Mouse (Mus musculus) layer of hippocampus, adult 9-11 months (tissue): ENCODE results near the gene Ift81.
A peak's percentile ranks its signal among the peaks of the same experiment; 100 is the strongest.

Source experiments
- DNase-seq: peaks from one replicate; pipeline ENCODE4 v3.0.0; 2022

Ift81 gene

GRCm38 (mm10) chr5:122541871-122542270 is 72.4 kb downstream of the Ift81 start:
- DNase-seq = no peak

GRCm38 (mm10) chr5:122538077-122538476 is 76.2 kb downstream of the Ift81 start:
- no peak for DNase-seq

DNA sequence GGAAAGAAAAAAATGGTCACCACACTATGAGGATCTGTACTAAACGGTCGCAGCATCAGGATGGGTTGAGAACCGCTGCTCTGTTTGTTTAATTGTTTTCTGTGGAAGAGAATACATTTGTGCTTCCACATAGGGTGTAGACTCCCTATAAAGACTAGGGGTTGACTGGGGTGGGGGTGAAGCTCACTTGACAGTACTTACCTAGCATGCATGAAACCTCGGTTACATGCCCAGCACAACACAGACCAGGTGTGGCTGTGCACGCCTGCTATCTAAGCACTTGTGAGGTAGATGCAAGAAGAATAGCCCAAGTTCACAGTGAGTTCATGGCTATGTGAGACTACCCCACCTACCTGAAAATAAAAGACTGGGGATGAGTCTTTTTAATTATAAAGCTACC is 76.7 kb downstream of the Ift81 start:
- DNase-seq = no peak

DNA sequence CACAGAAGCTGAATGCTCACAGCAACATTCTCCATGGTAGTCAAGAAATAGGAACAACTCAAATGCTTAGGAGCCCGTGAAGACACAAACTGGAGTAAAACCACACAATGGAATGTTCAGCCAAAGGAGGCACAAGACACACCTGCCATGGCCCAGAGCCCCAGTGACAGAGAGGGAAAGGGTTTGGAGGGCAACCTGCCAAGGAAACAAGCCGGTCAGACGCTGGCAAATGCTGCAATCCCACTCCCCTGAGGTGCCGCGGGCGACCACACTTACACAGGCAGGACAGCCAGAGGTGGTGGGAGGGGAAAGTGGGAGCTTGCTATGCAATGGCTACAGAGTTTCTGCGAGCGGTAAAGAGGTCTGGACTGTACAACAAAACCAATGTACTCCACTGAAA is 80.4 kb downstream of the Ift81 start:
- no peak for DNase-seq

GRCm38 (mm10) chr5:122529913-122530604 is 84.3 kb downstream of the Ift81 start:
- no peak for DNase-seq

- peak; percentile 55 for DNase-seq
Measured at GRCm38 (mm10) chr5:122529316-122529715, 85.0 kb downstream of the Ift81 start.

DNA sequence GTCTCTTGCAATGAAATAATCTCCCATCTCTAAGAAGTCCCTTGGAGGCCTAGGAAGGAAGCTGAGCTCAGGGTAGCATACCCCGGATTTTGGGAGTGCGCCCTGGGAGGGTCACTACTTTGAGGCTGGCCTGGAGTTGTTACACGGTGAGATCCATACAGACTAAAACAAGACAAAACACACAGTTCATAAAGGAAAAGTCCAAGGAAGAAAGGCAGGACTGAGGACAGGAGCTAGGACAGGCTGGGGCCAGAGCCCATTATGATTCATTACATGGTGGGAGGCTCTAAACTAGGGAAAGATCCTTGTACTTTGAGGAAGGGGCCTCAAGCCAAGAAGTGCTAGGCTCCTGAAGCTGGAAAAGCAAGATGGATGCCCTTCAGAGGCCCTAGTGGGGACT is 85.7 kb downstream of the Ift81 start:
- DNase-seq = no peak

GRCm38 (mm10) chr5:122527761-122528160 is 86.6 kb downstream of the Ift81 start:
- no peak for DNase-seq

- no peak for DNase-seq
Measured at GRCm38 (mm10) chr5:122526878-122527730, 87.2 kb downstream of the Ift81 start.

DNA sequence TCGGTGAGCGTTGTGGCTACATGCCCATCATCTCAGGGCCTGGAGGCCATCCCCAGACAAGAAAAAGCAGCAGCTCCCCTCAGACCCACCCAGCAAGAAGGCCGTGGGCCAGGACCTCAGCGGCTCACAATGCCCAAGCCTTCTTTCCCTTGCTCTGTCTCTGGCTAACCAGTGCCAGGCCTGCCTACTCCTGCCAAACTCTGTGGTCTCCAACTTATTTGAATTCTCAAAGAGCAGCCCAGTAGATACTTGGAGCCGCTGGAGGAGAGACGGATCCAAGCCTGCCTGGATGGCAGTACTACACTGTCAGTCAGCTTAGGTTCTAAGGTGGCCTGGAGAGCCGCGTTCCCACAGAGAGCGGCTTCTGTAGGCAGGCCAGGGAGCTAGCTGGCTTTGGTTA is 87.9 kb downstream of the Ift81 start:
- DNase-seq = peak; percentile 51

- DNase-seq = no peak
Measured at GRCm38 (mm10) chr5:122525238-122525931, 88.9 kb downstream of the Ift81 start.

DNA sequence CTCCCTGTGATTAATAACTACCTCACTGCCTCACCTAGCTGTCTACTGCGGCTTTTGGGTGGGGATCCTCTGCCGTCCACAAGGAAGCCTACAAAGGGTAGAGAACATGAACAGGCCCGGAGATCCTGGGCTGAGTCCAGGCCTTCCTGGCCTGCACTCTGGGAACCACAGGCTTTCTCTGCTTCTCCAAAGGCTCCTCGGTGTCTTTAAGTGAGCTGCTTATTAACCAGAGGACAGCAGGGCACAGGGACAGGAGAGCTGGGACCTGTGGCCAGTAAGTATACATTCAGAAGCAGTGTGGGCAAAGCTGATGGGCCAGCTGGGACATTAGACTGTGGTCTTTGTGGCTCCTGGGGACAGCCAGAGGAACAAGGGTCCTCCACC is 89.5 kb downstream of the Ift81 start:
- DNase-seq = no peak

DNA sequence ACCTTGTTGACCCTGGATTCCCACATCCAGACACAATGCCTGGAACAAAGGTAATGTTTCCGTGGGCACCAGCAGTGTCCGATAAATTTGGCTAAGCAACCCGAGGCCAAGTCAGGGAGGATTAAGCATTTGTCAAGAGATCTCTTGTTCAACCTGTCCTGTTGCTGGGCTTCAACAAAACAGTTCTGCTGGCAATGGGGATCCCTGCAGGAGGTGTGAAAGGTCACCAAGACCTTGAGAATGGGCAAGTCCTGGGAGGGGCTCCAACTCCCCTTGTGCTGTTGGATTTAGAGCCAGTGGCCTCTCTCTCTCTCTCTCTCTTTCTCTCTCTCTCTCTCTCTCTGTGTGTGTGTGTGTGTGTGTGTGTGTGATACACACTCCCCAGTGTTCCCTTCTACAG is 90.1 kb downstream of the Ift81 start:
- no peak for DNase-seq

DNA sequence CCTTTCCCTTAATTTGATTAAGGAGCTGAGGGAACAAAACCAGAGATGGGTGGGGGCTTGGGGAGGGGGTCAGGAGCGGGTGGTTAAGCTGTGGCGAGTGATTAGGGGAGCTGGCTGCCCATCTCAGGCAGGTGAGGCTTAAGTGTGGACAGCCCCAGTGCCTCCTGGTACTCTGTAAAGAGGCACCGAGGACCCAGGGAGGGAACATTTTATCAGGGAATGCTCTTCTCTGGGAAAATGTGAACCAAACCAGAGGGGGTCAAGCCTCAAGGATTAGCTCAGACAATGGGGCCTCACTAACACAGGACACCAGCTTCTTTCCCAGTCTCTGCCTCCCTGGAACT is 93.2 kb downstream of the Ift81 start:
- no peak for DNase-seq

- DNase-seq = no peak
Measured at GRCm38 (mm10) chr5:122520254-122521129, 93.8 kb downstream of the Ift81 start.

DNA sequence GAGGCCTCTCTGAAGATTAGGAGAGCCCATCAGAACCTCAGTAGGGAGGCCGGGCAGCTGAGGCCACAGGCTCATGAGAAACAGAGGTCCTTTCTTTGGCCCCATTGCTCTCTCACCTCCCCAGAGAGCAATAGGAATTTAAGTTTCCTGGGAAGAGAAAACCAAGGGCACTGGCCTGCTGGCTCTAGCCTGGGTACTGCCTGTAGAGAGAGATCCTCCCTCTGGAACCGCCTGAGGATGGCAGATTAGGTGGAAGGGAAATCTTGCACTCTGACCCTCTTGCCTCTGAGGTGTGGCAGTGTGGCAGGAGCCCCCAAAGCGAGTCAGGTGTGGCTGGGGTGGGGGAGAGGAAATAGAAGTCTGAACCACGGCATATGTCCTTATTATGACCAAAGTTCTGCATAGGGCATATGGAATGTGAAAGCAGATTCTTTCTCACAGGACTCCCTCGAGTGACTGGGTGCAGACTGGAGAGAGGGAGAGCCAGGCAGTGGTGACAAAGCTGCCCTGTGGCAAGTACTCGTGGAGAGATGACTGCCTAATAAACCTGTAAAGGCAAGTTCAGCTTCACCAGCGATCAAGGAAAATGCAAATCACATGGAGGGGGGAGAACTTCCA is 95.2 kb downstream of the Ift81 start:
- DNase-seq = no peak

DNA sequence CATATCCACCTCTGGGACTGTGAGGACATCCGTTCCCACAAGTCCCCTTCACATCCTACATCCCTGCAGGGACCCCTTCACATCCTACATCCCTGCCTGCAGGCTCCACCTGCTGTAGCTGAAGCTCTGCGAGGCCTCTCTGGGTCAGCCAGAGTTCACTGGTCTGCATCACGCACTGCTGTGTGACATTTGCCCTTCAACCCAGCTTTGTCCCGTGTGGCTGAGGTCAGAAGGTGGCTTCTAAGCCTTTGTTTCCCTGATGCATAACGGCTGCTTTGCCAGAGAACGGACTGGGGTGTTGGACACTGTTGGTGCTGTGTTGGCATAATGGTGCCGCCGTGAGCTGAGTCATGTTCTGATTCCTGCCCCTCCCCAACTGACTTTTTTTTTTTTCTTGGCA is 96.1 kb downstream of the Ift81 start:
- no peak for DNase-seq

GRCm38 (mm10) chr5:122516901-122517300 is 97.4 kb downstream of the Ift81 start:
- DNase-seq = no peak

DNA sequence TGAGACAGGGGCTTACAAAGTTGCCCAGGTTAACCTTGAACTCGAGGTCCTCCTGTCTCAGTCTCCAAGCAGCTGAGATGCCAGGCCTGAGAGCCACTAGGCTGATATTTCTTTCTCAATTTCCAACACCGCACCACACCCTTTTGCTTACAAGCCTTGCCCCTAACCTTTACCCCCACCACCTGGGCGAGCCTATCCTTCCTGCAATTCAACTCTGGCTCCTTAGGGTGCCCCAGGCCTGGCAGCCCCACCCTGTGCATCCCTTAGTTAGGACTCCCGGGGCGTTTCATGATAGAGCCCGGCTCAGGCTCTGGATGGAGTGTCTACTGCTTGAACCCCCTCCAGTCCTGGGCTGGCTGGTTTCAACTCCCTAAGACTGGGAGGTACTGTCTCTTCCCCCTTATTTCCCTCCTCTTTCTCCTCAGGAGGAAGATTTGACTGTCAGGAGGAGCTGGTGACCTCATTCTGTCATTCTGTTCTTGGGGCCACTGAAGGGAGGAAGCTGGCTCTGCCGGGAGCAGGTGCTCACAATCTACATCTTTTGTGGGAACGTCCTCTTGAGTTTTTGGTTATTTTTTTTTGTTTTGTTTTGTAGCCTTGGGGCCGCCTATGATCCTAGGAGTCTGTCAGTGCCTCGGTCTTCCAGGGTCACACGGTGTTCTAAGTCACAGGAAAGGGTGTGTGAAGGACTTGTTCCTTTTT is 98.1 kb downstream of the Ift81 start:
- DNase-seq = no peak

GRCm38 (mm10) chr5:122514127-122514521 is 100.2 kb downstream of the Ift81 start:
- no peak for DNase-seq

- no peak for DNase-seq
Measured at GRCm38 (mm10) chr5:122513421-122514126, 100.7 kb downstream of the Ift81 start.
